Mouse (Mus musculus): ENCODE data around the gene Cplx3.

DNA sequence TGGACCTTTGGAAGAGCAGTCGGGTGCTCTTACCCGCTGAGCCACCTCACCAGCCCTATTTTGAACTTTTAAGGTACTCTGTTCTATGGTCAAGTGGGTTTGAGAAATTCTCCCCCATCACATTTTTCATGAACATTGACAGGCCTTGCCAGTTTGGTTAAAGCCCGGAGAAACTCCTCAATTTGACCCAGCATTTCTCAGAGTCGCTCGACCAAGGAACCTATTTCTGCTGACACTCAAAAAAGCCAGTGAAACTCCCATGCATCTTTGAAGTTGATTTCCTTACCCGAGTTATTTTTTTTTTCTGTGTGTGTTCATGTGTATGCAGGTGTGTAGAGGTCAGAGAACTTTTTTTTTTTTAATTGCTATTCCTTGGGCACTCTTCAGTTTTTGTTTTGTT lies 41.5 kb downstream of the Cplx3 start:
- TF ChIP-seq CTCF (IDR thresholded peaks at IDR 0.05; ENCODE audit: low read depth): no peak
- TF ChIP-seq EP300 (IDR thresholded peaks at IDR 0.05; ENCODE audit: low read depth): no peak
